Mouse (Mus musculus) liver, embryonic 13.5 days (tissue): ENCODE data around the gene Sh3rf1. TPM values are rescaled to one million over a fixed set of nuclear protein-coding genes. Genes with fewer than 3 reads are reported as not detected.

ENCODE experiments used
- ATAC-seq: fragments of 200-750 bp; cut with Nextera tagmentation; 2 replicates; pipeline ENCODE4 v1.8.0; 2017; ENCODE audit warnings: low read depth, mild to moderate bottlenecking, moderate number of reproducible peaks, moderate library complexity
- DNase-seq: peaks from one replicate; pipeline ENCODE4 v3.0.0; 2022
- H3K27ac ChIP-seq: fragments of 300-500 bp; sonication (generic); 2 replicates; pipeline ENCODE4 v1.5.1; 2015; ENCODE audit warnings: moderate library complexity, mild to moderate bottlenecking, inconsistent platforms
- H3K27me3 ChIP-seq: fragments of 300-500 bp; sonication (generic); 2 replicates; pipeline ENCODE4 v1.6.1; 2015; ENCODE audit warnings: mild to moderate bottlenecking, inconsistent platforms
- H3K36me3 ChIP-seq: fragments of 300-500 bp; sonication (generic); 2 replicates; pipeline ENCODE4 v1.6.1; 2015; ENCODE audit warnings: mild to moderate bottlenecking, inconsistent platforms
- H3K4me1 ChIP-seq: fragments of 300-500 bp; sonication (generic); replicated peaks from 2 replicates; pipeline ENCODE4 v1.6.1; 2015; ENCODE audit warnings: inconsistent platforms
- H3K4me2 ChIP-seq: fragments of 300-500 bp; sonication (generic); 2 replicates; pipeline ENCODE4 v1.6.1; 2015; ENCODE audit warnings: inconsistent platforms, mild to moderate bottlenecking, moderate library complexity
- H3K4me3 ChIP-seq: fragments of 300-500 bp; sonication (generic); replicated peaks from 2 replicates; pipeline ENCODE4 v1.5.1; 2015; ENCODE audit warnings: mild to moderate bottlenecking, inconsistent platforms
- H3K9ac ChIP-seq: fragments of 300-500 bp; sonication (generic); 2 replicates; pipeline ENCODE4 v1.6.1; 2015; ENCODE audit warnings: mild to moderate bottlenecking, inconsistent platforms
- H3K9me3 ChIP-seq: fragments of 300-500 bp; sonication (generic); replicated peaks from 2 replicates; pipeline ENCODE4 v1.6.1; 2016; ENCODE audit warnings: inconsistent platforms
- WGBS: fragments of 180-500 bp; shearing (Covaris S2); methylation state at CpG from one replicate; pipeline ENCODE4 v1.1.7; 2015; ENCODE audit not compliant: insufficient replicate concordance; 5-methylcytosine and 5-hydroxymethylcytosine counted together
- polyA plus RNA-seq: library from polyadenylated mRNA; unstranded; fragments of >200 nt; fragmentation: Nextera tagmentation; extraction: Ambion mirVana; gene quantifications from 2 replicates; pipeline ENCODE4 v1.2.1, GENCODE M21; 2015

The Sh3rf1 gene
- polyA plus RNA-seq, 1 experiment from 2014 or later, result 1.1 TPM

DNA sequence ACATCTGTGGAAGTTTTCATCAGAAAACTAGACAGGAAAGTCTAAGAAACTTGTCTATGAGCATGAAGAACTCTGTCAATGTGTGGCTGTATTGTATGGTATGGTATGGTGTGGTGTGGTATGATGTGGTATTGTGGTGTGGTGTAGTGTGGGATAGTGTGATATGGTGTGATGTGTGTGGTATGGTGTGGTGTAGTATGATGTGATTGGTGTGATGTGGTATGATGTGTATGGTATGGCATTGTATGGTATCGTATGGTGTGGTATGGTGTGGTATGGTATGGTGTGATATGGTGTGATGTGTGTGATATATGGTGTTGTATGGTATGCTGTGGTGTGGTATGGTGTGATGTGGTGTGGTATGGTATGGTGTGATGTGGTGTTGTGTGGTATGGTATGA is 43.4 kb downstream of the Sh3rf1 start:
- WGBS, result 77% methylated on average over 1 of the region's 1 CpGs
- H3K4me1 ChIP-seq, result no peaks in the 10 kb centered on the region
- no peaks in the 10 kb centered on the region for H3K36me3 ChIP-seq
- no peaks in the 10 kb centered on the region for H3K27me3 ChIP-seq
- H3K27ac ChIP-seq, result no peak overlapping the region
- no peaks in the 10 kb centered on the region for H3K9me3 ChIP-seq
- no peak for ATAC-seq
- no peak for DNase-seq
- H3K9ac ChIP-seq, result no peak overlapping the region
- no peak overlapping the region for H3K4me3 ChIP-seq
- no peak overlapping the region for H3K4me2 ChIP-seq

DNA sequence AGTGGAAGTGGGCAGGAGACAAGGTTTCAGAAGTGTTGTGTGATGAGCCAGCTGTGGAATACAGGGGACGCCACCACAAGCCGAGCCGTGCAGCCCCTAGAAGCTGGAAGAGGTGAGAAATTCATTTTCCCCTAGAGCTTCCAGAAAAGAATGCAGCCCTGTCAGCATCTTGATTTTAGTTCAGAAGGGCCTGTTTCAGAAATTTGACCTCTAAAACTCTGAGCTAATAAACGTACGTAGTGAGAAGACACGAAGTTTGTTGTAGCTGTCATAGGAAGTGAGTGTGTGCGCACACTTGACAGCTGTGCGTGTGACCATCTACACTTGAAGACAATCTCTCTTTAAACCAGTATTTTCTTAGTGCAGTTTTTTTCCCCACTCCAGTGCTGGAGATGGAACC is 44.0 kb downstream of the Sh3rf1 start:
- DNase-seq (no peak), ATAC-seq (no peak)
- no peaks in the 10 kb centered on the region for H3K9me3 ChIP-seq
- H3K4me1 ChIP-seq, result no peaks in the 10 kb centered on the region
- WGBS, result 71% methylated on average over 8 of the region's 8 CpGs
- no peaks in the 10 kb centered on the region for H3K36me3 ChIP-seq
- H3K4me3 ChIP-seq, result no peak overlapping the region
- H3K27ac ChIP-seq, result no peak overlapping the region
- H3K27me3 ChIP-seq, result no peaks in the 10 kb centered on the region
- no peak overlapping the region for H3K9ac ChIP-seq
- H3K4me2 ChIP-seq, result no peak overlapping the region

DNA sequence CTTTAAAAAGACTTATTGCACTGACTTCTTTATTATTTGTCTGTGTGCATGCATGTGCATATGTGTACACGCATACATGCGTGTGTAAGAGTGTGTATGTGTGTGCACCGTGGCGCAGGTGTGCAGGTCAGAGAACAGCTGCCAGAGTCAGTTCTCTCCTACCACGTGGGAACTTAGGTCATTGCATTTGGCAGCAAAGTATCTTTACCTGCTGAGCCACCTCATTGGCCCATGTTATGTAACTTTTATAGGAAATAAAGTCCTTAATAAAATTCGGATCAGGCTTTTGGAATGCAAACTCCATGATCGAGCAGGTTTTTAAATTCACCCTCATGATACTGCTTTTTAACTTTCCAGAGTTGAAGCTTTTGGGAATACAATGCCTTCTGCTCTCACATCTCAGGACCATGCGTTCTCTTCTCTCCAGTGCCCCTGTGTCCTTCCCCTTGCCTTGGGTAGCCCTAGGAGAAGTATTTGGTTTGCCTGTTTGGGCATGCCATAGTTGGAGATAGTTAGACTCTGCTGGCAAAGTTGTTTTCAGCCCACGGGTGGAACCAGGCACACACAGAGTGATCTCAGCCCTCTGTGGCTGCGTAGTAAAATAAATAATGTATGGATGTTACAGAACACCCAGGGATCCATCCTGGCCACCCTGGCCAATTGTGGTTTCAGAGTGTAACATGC is 44.7 kb downstream of the Sh3rf1 start:
- H3K27ac ChIP-seq, result no peak overlapping the region
- 72% methylated on average over 10 of the region's 10 CpGs for WGBS
- no peak for ATAC-seq
- DNase-seq, result no peak
- H3K4me2 ChIP-seq, result no peak overlapping the region
- no peaks in the 10 kb centered on the region for H3K36me3 ChIP-seq
- no peaks in the 10 kb centered on the region for H3K9me3 ChIP-seq
- no peaks in the 10 kb centered on the region for H3K27me3 ChIP-seq
- H3K4me3 ChIP-seq, result no peak overlapping the region
- H3K9ac ChIP-seq, result no peak overlapping the region
- H3K4me1 ChIP-seq, result no peaks in the 10 kb centered on the region

DNA sequence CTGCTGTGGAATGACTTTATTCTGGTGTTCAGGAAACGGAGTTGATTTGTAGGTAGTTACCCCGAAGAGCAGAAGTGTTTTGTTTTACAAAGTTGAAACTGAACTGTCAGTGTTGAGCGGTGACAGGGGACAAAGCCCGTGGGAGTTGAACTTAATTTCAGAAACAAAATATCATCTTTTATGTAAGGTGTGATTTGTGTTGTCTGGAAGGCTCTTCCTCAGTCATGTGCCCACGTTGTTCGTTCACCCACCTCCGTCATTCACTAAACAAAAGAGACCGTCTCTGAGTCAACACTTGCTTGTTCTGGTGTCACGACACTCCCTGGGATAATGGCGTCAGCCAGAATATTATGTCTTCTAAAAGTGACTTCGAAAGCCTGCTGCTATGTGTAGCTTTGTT is 46.3 kb downstream of the Sh3rf1 start:
- no peak overlapping the region for H3K4me3 ChIP-seq
- H3K4me2 ChIP-seq, result no peak overlapping the region
- ATAC-seq (no peak), DNase-seq (no peak)
- H3K9me3 ChIP-seq, result no peaks in the 10 kb centered on the region
- no peaks in the 10 kb centered on the region for H3K36me3 ChIP-seq
- H3K27me3 ChIP-seq, result no peaks in the 10 kb centered on the region
- peaks cover 8% of the 10 kb centered on the region; the same call in 1 of the 2 replicates for H3K4me1 ChIP-seq
- no peak overlapping the region for H3K27ac ChIP-seq
- 75% methylated on average over 11 of the region's 11 CpGs for WGBS
- no peak overlapping the region for H3K9ac ChIP-seq

DNA sequence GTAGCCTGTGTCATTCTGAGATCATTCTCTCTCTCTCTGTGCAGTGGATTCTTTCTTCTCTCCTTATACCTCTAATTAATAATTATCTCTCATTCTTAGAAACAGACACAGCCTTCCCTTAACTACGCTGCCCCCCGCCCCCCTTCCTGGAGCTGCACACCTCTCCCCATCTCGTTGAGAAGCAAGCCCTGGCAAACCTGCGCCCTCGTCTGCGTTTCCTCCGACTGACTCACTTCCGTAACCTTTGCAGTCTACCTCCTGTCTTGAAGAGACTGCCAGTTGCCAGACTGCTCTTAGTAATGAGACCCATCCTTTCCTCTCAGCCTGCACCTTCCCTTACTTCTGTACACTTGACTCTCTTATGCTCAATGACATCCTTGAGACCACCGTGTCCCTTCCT is 46.9 kb downstream of the Sh3rf1 start:
- H3K9ac ChIP-seq, result no peak overlapping the region
- no peaks in the 10 kb centered on the region for H3K9me3 ChIP-seq
- no peak for DNase-seq
- H3K36me3 ChIP-seq, result no peaks in the 10 kb centered on the region
- H3K4me2 ChIP-seq, result no peak overlapping the region
- peaks cover 12% of the 10 kb centered on the region for H3K4me1 ChIP-seq
- no peak overlapping the region for H3K27ac ChIP-seq
- no peak for ATAC-seq
- H3K4me3 ChIP-seq, result no peak overlapping the region
- no peaks in the 10 kb centered on the region for H3K27me3 ChIP-seq
- 80% methylated on average over 9 of the region's 9 CpGs for WGBS

DNA sequence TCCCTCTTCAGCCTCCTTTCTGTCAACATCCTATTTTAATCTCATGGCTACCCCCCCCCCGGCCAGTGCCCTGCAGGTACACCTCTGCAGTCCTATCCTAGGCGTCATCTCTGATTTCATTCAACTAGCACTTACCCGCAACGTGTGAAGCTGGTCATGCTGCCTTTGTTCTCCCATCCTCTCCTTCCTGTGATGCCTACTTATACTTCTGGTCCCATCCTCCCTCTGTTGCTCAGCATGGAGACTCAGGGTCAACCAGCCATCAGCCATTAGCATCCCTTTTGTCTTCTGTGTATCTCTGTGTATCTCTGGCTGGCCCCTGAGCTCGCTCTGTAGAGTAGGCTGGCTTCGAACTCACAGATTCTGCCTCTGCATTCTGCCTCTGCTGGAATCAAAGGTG is 47.3 kb downstream of the Sh3rf1 start:
- Histone ChIP-seq H3K27me3 (no peaks in the 10 kb centered on the region), H3K9ac (no peak overlapping the region), H3K4me1 (peaks cover 14% of the 10 kb centered on the region), H3K27ac (no peak overlapping the region), H3K4me2 (no peak overlapping the region), H3K4me3 (no peak overlapping the region), H3K36me3 (no peaks in the 10 kb centered on the region), H3K9me3 (no peaks in the 10 kb centered on the region)
- WGBS, result 63% methylated on average over 4 of the region's 6 CpGs
- ATAC-seq (no peak), DNase-seq (no peak)

DNA sequence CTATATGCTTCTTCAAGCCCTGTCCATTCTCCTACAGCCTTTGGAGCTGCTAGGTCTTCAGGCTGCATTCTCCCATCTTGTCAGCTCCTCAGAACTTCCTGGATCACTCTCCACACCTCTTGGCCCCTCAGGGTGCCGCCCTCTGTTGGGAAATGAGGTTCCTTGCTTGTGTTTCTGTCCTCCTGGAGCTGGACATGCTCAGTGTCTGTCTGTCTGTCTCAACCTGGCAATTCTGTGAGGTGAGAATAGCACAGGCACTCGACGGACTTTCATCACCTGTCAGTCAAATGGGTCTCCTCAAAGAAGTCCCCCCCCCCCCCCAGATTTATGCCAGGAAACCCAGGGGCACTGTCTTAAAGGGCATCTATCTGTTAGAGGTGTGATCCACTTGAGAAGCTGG is 49.2 kb downstream of the Sh3rf1 start:
- Histone ChIP-seq H3K36me3 (no peaks in the 10 kb centered on the region), H3K4me3 (no peak overlapping the region), H3K4me2 (no peak overlapping the region), H3K27me3 (no peaks in the 10 kb centered on the region), H3K9ac (no peak overlapping the region), H3K9me3 (no peaks in the 10 kb centered on the region), H3K4me1 (peaks cover 22% of the 10 kb centered on the region), H3K27ac (no peak overlapping the region)
- 60% methylated on average over 3 of the region's 3 CpGs for WGBS
- no peak for ATAC-seq
- DNase-seq, result no peak

DNA sequence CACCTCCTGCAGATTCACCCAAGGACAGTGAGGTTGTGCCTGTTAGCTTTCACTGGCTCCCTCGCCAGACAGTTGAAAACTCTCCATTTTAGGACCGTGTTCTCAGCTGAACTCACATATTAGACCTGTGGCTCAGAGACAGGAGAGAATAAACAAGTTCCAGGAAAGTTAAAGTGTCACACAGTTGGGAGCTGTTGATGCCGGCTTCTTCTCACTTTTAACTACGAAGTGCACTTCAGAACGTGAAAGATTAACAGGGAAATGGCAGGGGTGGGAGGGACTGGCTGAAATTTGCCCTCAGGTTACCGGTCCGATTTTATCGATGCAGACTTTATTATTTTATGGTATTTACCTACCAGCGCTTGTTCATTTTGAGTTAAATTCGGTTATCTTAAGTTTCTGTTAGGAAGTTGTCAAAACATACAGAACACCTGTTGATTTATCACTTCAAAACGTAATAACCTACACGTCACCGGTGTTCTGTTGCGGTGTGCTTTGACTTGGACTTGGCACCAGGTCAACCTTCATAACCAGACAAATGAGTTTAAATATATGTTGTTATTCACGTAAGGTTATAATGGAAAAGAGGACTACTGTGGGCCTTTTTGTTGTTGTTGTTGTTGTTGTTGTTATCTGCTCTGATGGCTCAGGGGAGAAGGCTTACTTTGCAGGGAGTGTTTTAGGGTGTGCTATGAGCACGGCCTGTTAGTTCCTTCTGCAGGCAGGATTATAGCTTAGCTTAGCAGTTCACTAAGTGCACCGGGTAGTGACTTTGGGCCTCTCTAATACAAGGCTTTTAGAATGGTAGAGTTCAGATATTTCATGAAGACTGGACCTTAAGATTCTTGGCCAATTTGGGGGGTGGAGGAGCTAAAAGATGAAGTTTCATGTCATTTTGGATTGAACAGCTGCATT is 49.9 kb downstream of the Sh3rf1 start:
- H3K4me1 ChIP-seq, result peaks cover 22% of the 10 kb centered on the region
- H3K9me3 ChIP-seq, result no peaks in the 10 kb centered on the region
- H3K36me3 ChIP-seq, result no peaks in the 10 kb centered on the region
- H3K27ac ChIP-seq, result no peak overlapping the region
- no peak overlapping the region for H3K4me2 ChIP-seq
- H3K9ac ChIP-seq, result no peak overlapping the region
- ATAC-seq (no peak), DNase-seq (no peak)
- no peak overlapping the region for H3K4me3 ChIP-seq
- 70% methylated on average over 17 of the region's 17 CpGs for WGBS
- H3K27me3 ChIP-seq, result no peaks in the 10 kb centered on the region

DNA sequence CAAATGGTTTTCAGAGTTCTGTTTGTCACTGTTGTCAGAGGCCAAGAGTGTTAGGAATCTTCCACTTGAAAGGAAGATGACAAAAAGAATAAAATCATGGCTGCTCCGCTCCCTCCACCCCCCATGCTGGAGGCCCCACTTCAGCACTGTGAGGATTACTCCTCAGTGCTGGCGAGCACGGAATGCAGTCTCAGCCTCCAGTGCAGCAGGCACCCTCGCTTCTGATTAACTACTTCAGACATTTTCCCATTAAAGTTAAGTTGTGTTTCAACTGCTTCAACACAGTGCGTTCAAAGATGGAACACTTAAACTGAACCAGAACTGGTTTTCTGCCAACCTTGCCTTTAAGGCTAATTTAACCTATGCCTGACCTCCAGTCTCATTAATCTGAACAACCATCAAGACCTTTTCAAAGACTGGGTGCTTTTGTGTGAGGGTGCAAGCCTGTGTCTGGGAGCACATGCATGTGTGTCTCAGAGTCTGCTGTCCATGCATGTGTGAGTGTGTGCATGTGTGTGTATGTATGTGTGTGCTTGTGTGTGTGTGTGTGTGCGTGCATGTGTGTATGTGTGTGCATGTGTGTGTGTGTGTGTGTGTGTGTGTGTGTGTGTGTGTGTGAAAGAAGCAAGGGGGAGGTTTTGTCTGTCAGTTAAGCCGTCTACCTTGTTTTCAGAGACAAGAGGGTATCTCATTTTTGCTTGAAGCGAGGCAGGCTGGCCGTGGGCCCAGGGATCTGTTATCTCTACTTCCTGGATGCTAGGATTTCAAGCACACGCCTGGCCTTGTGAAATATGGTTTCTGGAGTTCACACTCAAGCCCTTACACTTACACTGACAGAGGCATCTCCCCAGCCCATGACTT is 51.2 kb downstream of the Sh3rf1 start:
- no peaks in the 10 kb centered on the region for H3K27me3 ChIP-seq
- DNase-seq, result no peak
- WGBS, result 48% methylated on average over 10 of the region's 10 CpGs
- no peak overlapping the region for H3K27ac ChIP-seq
- peaks cover 22% of the 10 kb centered on the region for H3K4me1 ChIP-seq
- no peaks in the 10 kb centered on the region for H3K9me3 ChIP-seq
- no peaks in the 10 kb centered on the region for H3K36me3 ChIP-seq
- H3K9ac ChIP-seq, result no peak overlapping the region
- no peak overlapping the region for H3K4me3 ChIP-seq
- no peak for ATAC-seq
- H3K4me2 ChIP-seq, result no peak overlapping the region

DNA sequence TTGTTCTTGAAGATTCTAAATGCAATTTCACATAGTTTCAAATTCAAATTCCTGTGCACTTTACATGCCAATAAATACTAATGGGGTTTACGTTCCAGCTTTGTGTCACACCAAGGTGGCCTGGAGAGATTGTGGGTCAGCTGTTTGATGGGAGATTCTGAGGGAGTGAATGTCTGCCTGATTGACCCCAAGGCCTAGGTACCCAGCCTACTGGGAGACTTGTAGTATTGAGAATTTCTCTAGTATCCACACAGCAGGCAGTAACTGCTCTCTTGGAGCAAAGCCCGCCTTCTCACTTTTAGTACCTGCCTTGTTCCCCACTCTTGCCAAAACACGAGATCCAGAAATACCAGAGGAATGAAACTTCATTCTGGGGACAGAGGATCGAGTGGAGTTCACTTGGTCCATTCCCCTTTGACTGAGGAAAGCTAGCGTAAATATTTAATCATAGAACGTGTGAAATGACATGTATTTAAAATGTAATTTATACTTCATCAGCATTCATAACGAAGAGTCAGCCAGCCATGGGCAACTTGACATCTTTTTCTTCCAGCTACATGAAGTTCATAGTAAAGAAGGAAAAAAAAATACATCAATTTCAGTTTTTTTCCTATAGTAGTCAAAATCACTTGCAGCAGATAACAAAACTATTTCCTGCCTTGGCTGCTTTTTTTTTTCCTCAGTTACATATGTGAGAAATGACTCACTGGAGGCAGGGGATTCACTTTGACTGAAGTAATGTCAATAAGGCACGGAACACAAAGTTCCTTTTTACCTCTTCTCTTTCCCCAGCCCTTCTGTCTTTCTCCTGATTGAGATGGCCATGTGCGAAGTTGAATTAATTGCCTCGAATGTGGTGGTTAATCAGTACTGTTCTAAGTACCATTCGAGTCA is 52.0 kb downstream of the Sh3rf1 start:
- H3K9ac ChIP-seq, result no peak overlapping the region
- H3K4me2 ChIP-seq, result no peak overlapping the region
- no peaks in the 10 kb centered on the region for H3K36me3 ChIP-seq
- no peak overlapping the region for H3K4me3 ChIP-seq
- H3K4me1 ChIP-seq, result peaks cover 22% of the 10 kb centered on the region
- ATAC-seq (no peak), DNase-seq (no peak)
- WGBS, result 57% methylated on average over 11 of the region's 11 CpGs
- no peaks in the 10 kb centered on the region for H3K9me3 ChIP-seq
- H3K27ac ChIP-seq, result peak overlapping the region; percentile 59
- no peaks in the 10 kb centered on the region for H3K27me3 ChIP-seq
